Mouse (Mus musculus): Measurements from ENCODE around the gene Ndufaf4. TPM values are rescaled to one million over a fixed set of nuclear protein-coding genes. Genes with fewer than 3 reads are reported as not detected.
"Not testable (repeated sequence)": the region's sequence is repeated elsewhere in the genome, so short reads cannot be mapped to it uniquely, and the experiment has no call there.

The Ndufaf4 gene
- total RNA-seq (2021): 10 to 100 TPM; 65.2 to 70.0 TPM

GRCm38 (mm10) chr4:24897851-24898515 lies at the start of gene Ndufaf4:
Gene Ndufaf4, plus strand, starts transcription at chr4:24898083.
- DNase-seq: peak; percentile 99
- intact Hi-C loops (cut with DNase I): loop anchor here (1.0 to 2.0 kb wide), 2 partner anchors 177 to 383 kb away; partner anchors contain the start of gene Ufl1

DNA sequence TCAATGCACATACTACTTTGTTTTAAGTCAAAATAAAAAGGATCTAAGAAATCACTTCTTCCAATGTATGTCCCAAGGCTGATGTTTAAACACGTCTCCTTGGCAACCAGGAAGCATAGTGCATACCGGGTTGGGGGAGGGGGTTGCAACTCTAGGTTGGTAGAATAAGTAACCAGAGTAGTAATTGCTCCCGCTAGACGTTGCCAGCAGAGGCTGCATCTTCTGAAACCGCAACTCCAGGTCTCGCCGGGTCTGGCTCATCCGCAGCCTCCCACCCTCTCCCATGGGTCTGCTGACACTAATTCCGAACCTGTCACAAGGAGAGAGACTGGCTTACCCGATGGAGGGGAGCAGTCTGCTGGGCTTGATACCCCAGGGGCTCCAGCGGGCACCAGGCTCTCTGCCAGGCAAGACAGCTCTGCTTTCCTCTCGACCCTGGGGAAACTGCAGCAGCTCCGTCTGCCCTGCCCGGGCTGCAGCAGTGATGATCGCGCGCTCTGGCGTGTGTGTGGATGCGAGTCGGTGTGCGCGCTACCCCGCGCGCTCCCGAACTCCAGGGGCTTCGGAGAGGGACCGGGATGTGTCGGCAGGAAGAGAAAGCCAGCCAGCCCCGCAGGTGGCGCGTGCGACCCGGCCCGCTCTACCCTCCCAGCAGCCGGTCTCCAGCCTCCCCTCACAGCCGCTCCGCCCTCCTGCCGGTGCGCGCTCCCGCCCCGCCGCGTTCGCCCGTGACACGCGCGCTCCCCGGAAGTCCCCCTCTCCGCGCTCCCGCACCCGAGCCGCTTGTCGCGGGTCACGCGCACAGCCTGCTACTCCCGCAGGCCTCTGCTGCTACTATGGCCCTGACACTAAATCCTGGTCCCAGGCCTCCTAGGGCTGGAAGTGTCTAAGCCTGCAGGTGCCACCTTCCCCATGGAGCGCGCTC lies 47.2 kb upstream of the Ndufaf4 start, which contains the start of gene Klhl32:
Gene Klhl32, minus strand, starts transcription at position 724 of the 925 bp plus-strand sequence.
- intact Hi-C loops (cut with DNase I): no loop called here
- peak; percentile 53 for DNase-seq

- DNase-seq: no peak
- intact Hi-C loops (cut with DNase I): no loop called here
Observed at GRCm38 (mm10) chr4:24865691-24866090, 32.2 kb upstream of the Ndufaf4 start.

DNA sequence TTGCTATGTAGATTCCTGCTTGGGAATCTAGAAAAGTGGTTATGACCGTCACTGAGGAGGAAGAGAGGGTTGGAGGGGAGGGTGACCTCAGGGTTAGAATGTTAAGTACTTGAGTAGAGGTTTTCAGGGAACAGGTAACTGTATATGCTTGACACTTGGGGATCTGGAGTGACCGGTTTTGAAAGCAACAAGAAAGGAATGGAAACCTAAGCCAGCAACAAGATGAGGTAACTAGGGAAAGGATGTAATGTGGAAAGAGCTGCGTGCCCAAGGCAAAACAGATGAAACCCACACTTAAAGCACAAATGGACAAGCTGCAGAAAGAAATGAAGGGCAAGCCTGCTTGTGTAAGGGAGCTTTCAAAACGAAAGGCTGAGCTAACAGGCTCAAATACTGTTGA lies 28.7 kb upstream of the Ndufaf4 start:
- no peak for DNase-seq
- intact Hi-C loops (cut with DNase I): no loop called here

DNA sequence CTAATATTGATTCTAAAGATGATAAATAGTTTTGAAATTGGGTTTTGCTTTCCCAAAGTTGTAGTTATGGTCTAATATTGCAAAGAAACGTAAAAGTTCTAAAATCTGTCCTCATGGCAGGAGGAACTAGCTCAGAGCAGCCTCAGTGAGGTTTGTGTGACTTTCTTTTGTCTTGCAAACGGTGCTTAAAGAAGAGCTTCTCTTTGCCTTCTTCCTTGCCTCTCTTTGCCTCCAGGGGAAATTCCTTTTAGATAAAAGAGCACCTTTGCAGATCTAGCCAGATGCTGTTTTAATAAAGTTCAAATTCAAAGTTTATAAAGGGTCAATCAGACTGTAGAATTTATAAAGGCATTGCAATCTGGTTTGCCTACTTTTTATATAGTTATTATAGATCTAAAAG lies 8.5 kb upstream of the Ndufaf4 start:
- DNase-seq; intact Hi-C loops (cut with DNase I): not testable (repeated sequence)

- intact Hi-C loops (cut with DNase I); DNase-seq: not testable (repeated sequence)
Observed at GRCm38 (mm10) chr4:24892293-24892692, 5.6 kb upstream of the Ndufaf4 start.

GRCm38 (mm10) chr4:24894625-24895024 lies 3.3 kb upstream of the Ndufaf4 start:
- DNase-seq: no peak
- intact Hi-C loops (cut with DNase I): no loop called here

DNA sequence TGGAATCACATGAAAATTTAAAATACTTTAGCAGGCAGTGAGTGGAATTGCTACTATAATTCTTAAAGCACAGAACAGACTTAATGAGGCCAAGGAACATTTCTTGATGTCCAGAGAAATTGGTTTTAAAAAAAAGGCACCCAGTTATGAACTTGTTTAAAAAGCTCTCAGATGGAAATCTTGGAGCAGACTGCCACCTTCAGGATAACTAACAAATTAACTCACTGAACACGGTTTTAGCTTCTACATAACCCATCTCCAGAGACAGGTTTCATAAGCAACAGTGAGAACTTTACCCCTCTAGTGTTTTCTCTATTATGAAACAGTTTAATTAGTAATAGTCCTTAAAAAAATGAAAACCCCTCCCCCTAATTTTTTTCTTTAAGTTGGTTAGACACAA lies 1.1 kb upstream of the Ndufaf4 start:
- intact Hi-C loops (cut with DNase I): loop anchor here (1.0 kb wide), 1 partner anchor 176 kb away; no protein-coding TSS in a partner anchor
- no peak for DNase-seq

DNA sequence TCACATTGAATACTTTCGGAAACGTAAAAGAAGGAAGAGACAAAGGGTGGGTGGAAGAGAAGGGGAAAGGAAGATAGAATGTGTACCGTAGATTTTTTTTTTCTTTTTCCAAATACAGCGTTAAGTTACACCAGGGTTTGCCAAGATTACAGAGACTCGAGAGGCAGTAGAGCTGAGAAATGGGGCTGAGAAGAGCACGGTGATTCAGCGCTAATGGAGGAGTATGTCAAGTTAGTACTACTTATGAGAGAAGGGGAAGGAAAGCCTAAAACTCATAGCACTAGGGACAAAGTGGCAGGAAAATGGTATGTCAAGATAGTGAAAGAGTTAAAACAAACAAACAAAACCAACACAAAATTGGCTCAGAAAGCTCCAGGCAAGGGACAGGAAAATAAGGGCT lies 532 bp upstream of the Ndufaf4 start:
- no peak for DNase-seq
- intact Hi-C loops (cut with DNase I): loop anchor here (1.0 kb wide), 1 partner anchor 176 kb away; no protein-coding TSS in a partner anchor

GRCm38 (mm10) chr4:24898636-24899035 lies 753 bp downstream of the Ndufaf4 start:
- intact Hi-C loops (cut with DNase I): loop anchor here (2.0 kb wide), 1 partner anchor 382 kb away; the partner anchor contains the start of gene Ufl1

DNA sequence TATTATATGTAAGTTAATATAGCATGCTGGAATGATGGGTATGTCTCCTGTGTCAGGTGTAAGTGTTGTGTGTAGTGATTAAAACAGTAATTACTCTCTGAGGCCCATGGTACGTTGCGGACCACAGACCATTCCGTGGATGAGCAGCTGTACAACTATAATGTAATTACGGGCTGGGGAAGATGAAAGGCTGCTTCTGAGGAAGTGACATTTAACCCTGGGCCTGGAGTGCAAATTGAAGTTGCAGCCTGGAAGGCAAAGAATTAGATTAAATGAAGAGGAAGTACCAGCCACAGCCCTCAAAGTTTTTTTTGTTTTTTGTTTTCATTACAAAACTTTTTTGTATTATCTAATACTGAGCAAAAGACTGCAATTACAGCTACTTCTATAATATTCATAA lies 1.3 kb downstream of the Ndufaf4 start:
- intact Hi-C loops (cut with DNase I): loop anchor here (2.0 kb wide), 1 partner anchor 382 kb away; the partner anchor contains the start of gene Ufl1
- DNase-seq: no peak

More at GRCm38 (mm10) chr4:24898636-24899035, 753 bp downstream of the Ndufaf4 start:
- peak in 1 of 2 experiments; percentile 7 for DNase-seq

DNA sequence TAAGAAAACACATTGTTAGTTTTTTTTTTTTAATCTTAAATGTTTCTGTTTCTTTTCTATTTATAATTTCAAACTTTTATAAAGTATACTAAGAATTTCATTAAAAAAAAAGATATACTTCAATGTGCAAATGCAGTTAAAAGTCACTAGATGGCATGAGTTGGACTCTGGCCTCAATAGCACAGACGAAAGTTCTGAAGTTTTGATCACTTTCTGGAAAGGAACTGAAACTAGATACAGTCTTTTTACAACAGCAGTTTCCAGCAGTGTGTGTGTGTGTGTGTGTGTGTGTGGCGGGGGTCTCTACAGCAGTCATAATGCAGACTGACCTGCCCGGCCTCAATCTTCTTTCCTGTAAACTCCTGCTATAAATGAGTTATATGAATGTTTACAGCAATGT lies 9.9 kb downstream of the Ndufaf4 start:
- DNase-seq: no peak
- intact Hi-C loops (cut with DNase I): no loop called here

GRCm38 (mm10) chr4:24915631-24916030 lies 17.7 kb downstream of the Ndufaf4 start:
- DNase-seq: no peak
- intact Hi-C loops (cut with DNase I): no loop called here

- intact Hi-C loops (cut with DNase I): no loop called here
- DNase-seq: no peak
Observed at GRCm38 (mm10) chr4:24920006-24920577, 22.2 kb downstream of the Ndufaf4 start.

DNA sequence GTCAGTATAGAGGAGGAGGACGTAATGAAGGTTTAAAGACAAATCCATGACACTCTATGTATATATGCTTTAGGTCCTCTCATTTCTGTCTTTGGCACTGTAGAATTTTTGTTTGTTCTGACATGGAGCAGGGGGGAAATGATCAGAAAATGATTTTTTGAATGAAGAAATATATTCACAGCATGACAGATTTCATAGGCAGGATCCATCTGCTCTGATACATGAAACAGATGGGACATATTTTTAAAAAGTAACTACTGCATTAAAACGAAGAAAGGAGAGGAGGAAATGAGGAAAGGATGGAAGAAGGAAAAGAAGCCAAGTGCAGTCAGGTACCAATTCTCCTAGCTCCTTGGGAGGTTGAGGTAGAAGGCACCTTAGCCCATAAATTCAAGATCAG lies 26.8 kb downstream of the Ndufaf4 start:
- no peak for DNase-seq
- intact Hi-C loops (cut with DNase I): no loop called here

DNA sequence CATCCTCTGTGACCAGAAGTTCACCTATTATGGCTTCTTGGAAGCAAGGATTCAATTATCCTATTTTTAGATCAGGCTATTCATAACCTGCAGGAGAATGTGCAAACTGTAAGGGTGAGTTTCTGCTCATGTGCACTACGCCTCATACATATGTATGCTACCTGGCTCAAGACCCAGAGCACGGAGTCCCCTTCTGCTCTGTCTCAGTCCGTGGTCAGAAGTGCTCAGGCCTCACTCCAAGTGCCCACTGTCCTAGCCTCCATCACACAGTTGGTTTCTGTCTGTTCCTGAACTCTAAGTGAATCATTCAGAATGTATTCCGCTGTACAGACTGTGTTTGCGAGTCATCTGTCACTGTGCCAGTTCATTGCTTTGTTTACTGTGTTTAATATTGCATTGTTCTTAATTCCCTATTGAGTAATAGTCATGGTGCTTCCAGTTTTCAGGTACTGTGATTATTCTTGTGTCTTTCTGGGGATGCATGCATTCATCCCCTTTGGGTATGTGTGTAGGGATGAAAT lies 30.4 kb downstream of the Ndufaf4 start:
- DNase-seq: no peak
- intact Hi-C loops (cut with DNase I): no loop called here

DNA sequence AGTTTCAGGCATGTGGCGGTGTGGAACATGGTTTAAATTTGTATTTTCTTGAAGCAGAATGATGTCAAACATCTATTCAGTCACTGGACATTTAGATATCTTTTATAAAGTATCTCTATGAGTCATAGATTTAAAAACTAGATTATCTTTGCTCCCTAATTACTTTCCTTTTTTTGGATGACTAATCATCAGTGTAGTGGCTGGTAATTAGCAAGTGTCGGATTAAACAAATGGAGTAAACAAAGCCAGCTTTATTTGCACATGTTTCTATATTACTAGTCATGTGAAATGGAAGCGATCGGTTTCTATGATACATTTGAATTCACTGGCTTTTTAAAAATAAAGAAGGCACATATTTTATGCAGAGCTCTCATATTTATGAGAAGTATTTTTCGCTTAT lies 31.0 kb downstream of the Ndufaf4 start:
- intact Hi-C loops (cut with DNase I): no loop called here
- DNase-seq: no peak

GRCm38 (mm10) chr4:24942728-24943424 lies 45.0 kb downstream of the Ndufaf4 start:
- DNase-seq: no peak
- intact Hi-C loops (cut with DNase I): no loop called here
